Mouse (Mus musculus) olfactory bulb, adult 2 months (tissue): ENCODE results near the gene Gm28044.

Experiments
- CTCF ChIP-seq: fragments of 200-500 bp; IDR thresholded peaks from 2 replicates; pipeline ENCODE4 v1.5.1; 2012; ENCODE audit warnings: low read depth, mild to moderate bottlenecking, low read length, moderate library complexity; ENCODE audit not compliant: insufficient read depth
- POLR2A ChIP-seq: fragments of 200-500 bp; IDR thresholded peaks from 2 replicates; pipeline ENCODE4 v1.6.1; 2012; ENCODE audit warnings: mild to moderate bottlenecking, low read depth, low read length, moderate library complexity; ENCODE audit not compliant: insufficient read depth

DNA sequence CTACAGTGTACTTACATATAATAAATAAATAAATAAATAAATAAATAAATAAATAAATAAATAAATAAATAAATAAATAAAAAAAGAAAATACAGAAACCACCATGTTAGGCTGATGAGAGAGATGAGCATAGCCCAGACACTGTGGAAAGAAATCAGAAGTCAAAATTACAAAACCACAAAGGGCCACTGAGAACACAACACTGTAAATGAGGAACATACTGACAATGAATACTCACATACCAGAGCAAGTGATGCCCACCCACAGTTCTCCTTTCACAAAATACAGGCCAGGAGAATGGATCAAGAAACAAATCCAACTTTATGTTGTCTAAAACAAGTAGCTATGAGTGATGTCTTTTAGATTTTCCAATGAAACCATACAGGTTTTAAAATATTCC is 8.5 kb downstream of the Gm28044 start:
- TF ChIP-seq CTCF (no peak), POLR2A (no peak)
